Mouse (Mus musculus): Measurements from ENCODE around the gene Sorbs1.

Sorbs1 gene

GRCm38 (mm10) chr19:40407186-40407585 is 106.4 kb downstream of the Sorbs1 start:
- DNase-seq (ENCODE audit: low spot score in 2 of 2) = no peak

GRCm38 (mm10) chr19:40406661-40407060 is 106.9 kb downstream of the Sorbs1 start:
- no peak for DNase-seq (ENCODE audit: low spot score in 2 of 2)

GRCm38 (mm10) chr19:40405808-40406207 is 107.8 kb downstream of the Sorbs1 start:
- DNase-seq (ENCODE audit: low spot score in 2 of 2) = no peak

- DNase-seq (ENCODE audit: low spot score in 2 of 2) = no peak
These were observed 109.0 kb downstream of the Sorbs1 start for GRCm38 (mm10) chr19:40404582-40404981.

GRCm38 (mm10) chr19:40403999-40404398 is 109.6 kb downstream of the Sorbs1 start:
- DNase-seq (ENCODE audit: low spot score in 2 of 2) = no peak

GRCm38 (mm10) chr19:40402155-40402963 is 111.2 kb downstream of the Sorbs1 start:
- peak; percentile 11 to 19 for DNase-seq (ENCODE audit: low spot score in 2 of 2)

- peak; percentile 8 to 20 for DNase-seq (ENCODE audit: low spot score in 2 of 2)
These were observed 112.4 kb downstream of the Sorbs1 start for GRCm38 (mm10) chr19:40401213-40401612.

DNA sequence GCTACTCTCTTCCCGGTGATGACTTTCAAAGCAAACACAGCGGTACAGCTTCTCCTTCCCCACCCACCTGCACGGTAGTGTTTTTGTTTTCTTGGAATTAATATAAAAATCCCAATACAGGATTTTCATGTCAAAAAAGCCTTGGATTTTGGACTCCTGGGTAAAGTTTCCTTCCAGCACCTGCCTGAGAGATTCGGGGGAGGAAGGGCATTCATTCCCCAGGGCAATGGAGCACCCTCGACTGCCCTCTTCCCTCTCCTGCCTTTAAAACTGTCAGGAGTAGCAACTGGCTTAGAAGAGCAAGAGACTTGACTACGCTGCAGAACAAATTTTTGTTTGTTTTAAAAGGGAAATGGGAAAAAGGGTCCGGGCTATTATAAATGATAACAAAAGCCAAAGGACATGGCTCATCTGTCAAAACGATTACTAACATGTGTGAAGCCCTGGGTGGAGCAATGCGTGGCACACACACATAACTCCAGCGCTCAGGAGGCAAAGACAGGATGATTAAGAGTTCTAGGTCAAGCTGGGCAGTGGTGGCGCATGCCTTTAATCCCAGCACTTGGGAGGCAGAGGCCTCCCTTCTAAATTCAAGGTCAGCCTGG is 113.1 kb downstream of the Sorbs1 start:
- no peak for DNase-seq (ENCODE audit: low spot score in 2 of 2)

GRCm38 (mm10) chr19:40395757-40396661 is 117.6 kb downstream of the Sorbs1 start:
- DNase-seq (ENCODE audit: low spot score in 2 of 2) = no peak

GRCm38 (mm10) chr19:40395321-40395695 is 118.3 kb downstream of the Sorbs1 start:
- no peak for DNase-seq (ENCODE audit: low spot score in 2 of 2)

GRCm38 (mm10) chr19:40394555-40395320 is 118.8 kb downstream of the Sorbs1 start:
- DNase-seq (ENCODE audit: low spot score in 2 of 2) = no peak

- no peak for DNase-seq (ENCODE audit: low spot score in 2 of 2)
These were observed 120.7 kb downstream of the Sorbs1 start for GRCm38 (mm10) chr19:40392795-40393392.

DNA sequence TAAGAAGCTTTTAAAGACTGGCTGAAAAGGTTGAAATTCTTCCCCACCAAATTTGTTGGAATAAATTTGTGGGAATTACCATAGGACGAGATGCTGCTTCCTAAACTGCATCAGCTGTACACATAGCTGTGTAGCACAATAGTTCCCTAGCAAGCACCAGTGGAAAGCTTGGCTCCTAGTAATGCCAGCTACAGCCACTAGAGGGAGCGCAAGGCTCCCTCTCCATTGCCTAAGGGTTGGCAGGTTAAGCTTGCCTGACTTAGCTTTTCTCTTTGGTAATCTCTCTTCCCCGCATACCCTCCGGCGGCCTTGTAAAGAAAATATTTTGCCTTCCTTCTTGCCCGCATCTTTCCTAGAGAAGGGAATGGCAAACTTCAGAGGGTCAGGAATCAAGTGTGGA is 122.1 kb downstream of the Sorbs1 start:
- peak; percentile 52 to 58 for DNase-seq (ENCODE audit: low spot score in 2 of 2)

DNA sequence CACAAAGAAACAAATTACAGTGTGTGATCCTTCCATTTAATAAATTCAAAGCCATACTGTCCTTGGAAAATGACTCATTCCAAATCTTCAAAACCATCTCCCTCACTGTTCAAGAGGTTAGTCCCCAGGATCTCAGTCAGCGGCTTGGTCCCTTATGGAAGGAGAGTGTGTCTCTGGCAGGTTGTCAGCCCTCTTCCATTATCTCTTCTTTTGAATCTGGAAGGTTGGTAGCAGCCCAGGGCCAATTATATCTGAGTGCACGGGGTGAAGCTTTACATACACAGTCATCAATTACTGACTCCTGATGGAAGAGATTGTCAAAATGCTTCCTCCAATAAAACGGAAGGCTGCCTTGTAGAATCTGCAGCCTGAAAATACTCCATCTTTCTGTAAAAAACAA is 126.7 kb downstream of the Sorbs1 start:
- no peak for DNase-seq (ENCODE audit: low spot score in 2 of 2)

DNA sequence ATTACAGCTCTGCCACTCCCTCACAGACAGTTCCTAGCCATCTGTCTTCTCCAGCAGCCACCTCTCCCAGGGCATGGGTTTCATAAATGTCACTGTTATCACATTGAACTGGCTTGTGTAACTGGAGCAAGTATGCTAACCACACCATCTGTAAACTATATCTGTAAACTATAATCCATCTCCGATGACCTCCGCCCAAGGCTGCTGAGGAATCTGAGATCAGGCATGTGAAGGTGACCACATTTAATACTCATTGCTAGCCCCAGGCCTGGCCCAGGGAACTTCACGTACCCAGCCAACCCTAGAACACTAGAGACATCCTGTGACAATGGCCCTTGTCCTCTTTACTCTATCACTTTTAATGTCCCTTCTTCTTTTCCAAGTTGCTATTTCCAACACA is 128.2 kb downstream of the Sorbs1 start:
- DNase-seq (ENCODE audit: low spot score in 2 of 2) = no peak

GRCm38 (mm10) chr19:40383931-40384330 is 129.6 kb downstream of the Sorbs1 start:
- DNase-seq (ENCODE audit: low spot score in 2 of 2) = no peak

- DNase-seq (ENCODE audit: low spot score in 2 of 2) = no peak
These were observed 132.9 kb downstream of the Sorbs1 start for GRCm38 (mm10) chr19:40380656-40381055.

DNA sequence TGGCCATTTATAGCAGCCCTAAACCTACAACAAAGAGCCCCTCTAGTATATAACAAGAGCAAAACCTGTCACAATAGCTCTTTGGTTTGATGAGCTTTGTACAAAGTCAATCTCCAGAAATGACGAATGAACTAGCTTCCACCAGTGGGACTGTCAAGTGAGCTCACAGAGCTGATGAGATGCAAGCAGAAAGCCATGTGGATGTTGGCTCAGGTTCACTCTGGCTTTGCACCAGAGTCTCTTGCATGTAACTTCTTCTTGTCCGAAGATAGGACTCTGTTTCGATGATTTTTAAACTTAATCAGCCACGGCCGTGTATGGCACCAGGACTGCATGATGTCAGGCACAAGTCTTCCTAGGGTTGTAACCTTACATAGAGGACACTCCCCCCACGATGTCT is 133.6 kb downstream of the Sorbs1 start:
- DNase-seq (ENCODE audit: low spot score in 2 of 2) = no peak

GRCm38 (mm10) chr19:40379081-40379480 is 134.5 kb downstream of the Sorbs1 start:
- no peak for DNase-seq (ENCODE audit: low spot score in 2 of 2)

DNA sequence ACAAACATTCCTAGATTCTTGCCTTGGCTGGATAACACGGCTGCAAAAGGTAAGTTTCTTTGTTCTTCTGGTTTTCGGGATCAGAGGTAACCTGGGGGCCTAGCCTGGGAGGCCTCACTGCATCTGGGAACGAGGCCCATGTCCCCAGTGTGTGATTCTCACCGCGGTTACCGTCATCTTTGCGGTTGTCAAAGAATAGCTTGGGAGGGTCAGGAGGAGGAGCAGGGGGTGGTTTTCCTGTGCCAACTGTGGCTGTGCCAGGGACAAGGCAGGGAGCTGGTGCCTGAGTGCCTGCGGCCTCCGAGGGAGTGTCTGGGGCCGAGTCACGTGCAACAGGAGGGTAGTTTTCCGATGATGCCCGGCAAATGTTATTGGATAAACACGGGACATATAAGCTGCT is 135.9 kb downstream of the Sorbs1 start:
- no peak for DNase-seq (ENCODE audit: low spot score in 2 of 2)

Data from spleen, postnatal 36 days (tissue).